Mouse (Mus musculus): ENCODE measurements around the gene Gm13420.
"Not testable (repeated sequence)": the region's sequence is repeated elsewhere in the genome, so short reads cannot be mapped to it uniquely, and the experiment has no call there.

The Gm13420 gene

GRCm38 (mm10) chr2:29738799-29739198, 12.7 kb downstream of the Gm13420 start:
- DNase-seq (ENCODE audit: low spot score in 2 of 2) = no peak

DNA sequence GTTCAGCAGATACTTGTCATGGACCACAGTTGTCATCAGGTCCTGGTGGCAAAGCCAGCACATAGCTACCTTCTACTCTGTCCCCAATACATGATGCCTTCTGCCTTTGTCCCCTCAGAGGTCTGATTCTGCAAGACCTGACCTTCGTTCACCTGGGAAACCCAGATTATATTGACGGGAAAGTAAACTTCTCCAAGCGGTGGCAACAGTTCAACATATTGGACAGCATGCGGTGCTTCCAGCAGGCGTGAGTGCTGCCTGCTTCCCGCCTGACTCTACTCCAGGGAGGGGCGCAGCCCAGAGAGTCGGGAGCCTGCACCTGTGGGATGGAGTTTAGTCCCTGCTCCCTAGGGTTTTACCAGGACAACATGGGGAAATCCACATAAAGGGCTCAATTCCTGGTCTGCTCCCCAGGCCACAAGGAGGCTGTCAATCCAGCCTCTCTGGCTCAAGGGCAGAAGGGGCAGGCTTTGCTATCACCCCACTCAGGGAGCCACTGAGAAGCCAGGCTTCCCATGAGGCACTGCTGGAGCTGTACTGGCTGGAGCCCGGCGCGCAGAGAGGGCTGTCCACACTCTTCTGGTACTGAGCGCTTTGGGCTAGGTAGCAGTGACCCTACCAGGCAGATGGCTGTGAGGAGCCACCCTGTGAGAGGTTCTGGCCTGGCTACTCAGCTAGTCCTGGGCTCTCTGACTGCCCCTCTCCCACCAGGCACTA, 14.1 kb downstream of the Gm13420 start:
- DNase-seq (ENCODE audit: low spot score in 2 of 2) = no peak

GRCm38 (mm10) chr2:29735708-29736107, 15.8 kb downstream of the Gm13420 start:
- no peak for DNase-seq (ENCODE audit: low spot score in 2 of 2)

DNA sequence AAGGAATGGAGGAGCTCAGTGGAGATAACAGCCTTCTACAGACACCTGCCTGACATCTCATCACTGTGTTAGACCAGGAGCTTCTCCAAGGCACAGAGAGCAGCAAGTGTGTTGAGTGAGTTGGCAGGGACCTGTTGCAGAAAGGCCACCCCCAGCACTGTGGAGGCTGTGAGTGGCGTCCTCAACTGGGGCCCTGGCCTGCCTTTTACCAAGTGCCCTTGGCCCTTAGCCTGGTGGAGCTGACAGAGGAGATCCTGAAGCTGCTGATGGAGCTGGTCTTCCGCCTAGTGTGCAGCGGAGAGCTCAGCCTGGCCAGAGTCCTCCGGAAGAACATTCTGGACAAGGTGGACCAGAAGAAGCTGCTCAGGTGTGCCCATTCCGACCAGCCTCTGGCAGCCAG, 18.1 kb downstream of the Gm13420 start:
- no peak for DNase-seq (ENCODE audit: low spot score in 2 of 2)

DNA sequence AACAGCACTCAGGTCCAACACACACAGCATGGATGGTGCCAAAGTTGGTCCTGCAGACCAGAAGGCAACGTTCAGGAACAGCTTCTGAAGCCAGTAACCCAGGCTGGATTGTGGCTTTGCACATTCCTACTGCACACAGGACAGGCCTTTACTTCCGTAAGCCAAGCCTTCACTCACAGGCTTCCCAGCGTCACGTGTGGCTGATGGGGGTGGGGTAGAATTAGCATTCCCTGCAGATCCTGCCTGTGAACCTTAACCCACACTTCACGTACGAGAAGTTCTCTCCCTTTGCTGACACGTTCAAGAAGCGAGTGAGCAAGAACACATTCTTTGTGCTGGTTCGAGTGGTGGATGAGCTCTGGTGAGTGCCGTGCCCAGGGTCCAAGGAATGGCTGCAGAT, 18.9 kb downstream of the Gm13420 start:
- no peak for DNase-seq (ENCODE audit: low spot score in 2 of 2)

DNA sequence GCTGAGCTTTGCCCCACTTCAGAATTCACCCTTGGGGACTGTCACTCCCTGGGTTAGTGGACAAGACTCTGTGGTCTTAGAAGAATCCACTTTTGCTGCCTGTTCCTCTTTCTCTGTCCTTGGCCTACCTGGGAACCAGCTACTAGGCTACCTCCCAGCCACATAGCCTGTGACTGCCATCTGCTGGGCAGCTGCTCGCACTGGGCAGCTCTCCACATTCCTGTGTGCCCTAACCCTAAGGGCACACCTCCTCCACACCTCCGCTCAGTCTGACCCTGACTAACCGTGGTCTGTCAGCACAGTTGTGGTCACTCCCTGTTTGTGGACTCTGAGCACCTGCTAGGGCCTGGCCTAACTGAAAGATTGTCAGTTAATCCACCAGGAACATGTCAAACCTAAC, 19.9 kb downstream of the Gm13420 start:
- no peak for DNase-seq (ENCODE audit: low spot score in 2 of 2)

GRCm38 (mm10) chr2:29729500-29729899, 22.0 kb downstream of the Gm13420 start:
- no peak for DNase-seq (ENCODE audit: low spot score in 2 of 2)

GRCm38 (mm10) chr2:29724664-29725365, 26.7 kb downstream of the Gm13420 start:
- DNase-seq (ENCODE audit: low spot score in 2 of 2) = no peak

DNA sequence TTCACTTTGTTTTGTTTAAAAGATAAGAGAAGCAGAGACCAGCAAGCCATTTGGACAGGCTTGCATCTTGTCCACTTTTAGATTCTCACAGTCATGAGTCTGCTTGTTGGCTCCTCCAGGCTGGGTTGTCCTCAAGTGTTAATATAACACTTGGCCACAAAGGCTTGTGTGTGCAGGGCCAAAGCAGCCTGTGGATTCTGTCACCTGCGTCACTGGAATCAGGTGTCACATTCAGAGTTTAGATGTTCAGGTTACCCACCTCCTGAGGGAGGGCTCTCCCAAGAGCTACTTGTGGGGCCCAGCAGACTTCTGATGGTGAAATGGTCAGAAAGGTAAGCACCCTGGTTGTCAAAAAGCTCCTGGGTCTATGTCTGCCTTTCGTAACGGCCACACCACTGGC, 28.4 kb downstream of the Gm13420 start:
- no peak for DNase-seq (ENCODE audit: low spot score in 2 of 2)

DNA sequence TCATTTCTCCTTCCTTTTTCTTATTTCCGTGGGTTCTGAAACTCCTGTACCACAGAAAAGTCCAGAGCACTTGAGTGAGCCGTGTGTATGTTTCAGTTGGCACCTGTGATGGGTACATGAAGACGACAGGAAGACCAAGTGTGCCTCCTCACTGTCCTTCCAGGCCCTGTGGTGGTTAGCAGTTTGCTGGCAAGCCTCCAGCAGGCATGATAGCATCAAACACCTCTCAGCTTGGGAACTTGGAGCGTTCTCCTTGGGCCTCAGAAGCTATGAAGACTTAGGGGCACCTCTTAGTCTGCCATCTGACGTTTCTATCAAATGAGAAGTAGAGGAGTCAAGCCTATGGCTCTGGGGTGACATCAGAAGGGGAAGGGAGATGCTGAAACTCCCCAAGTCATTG, 32.9 kb downstream of the Gm13420 start:
- no peak for DNase-seq (ENCODE audit: low spot score in 2 of 2)

- DNase-seq (ENCODE audit: low spot score in 2 of 2) = no peak
Observed at GRCm38 (mm10) chr2:29716691-29717090, 34.8 kb downstream of the Gm13420 start.

- DNase-seq (ENCODE audit: low spot score in 2 of 2) = no peak
Observed at GRCm38 (mm10) chr2:29716143-29716542, 35.3 kb downstream of the Gm13420 start.

DNA sequence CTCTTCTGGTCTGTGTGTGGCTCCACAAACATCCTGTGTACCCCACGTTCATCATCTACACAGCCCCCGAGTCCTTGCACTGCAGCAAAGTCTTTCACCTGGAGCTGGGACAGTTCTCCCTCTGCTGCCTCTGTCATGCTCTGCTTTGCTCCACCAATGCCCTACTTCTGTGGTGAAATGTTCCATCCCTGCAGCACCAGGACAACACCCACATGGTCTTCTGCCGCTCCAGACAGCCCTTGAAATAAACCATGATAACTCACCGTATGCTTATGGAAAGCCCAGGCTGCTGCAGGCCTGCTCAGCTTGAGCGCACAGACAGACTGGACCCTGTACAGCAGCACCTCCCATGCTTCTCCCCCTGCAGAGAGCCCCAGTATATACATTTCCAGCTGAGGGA, 37.4 kb downstream of the Gm13420 start:
- no peak for DNase-seq (ENCODE audit: low spot score in 2 of 2)

DNA sequence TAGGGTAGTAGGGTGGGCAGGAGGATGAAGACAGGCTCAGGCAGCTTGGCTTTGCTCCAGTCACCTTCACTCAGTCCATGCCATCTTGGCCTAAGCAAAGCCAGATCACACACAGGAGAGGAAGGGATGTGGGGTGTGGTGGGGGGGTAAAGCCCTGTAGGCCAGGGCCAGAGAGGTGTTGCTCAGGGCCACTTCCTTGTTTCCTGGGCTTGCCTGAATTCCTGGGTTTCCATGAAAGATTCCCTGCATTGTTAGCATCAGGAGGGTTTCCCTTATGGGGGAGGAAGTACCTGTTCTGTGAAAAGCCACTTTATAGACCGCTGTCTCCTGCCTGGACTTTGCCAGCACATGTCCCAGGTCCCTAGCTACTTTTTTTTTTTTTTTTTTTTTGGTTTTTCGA, 38.0 kb downstream of the Gm13420 start:
- no peak for DNase-seq (ENCODE audit: low spot score in 2 of 2)

DNA sequence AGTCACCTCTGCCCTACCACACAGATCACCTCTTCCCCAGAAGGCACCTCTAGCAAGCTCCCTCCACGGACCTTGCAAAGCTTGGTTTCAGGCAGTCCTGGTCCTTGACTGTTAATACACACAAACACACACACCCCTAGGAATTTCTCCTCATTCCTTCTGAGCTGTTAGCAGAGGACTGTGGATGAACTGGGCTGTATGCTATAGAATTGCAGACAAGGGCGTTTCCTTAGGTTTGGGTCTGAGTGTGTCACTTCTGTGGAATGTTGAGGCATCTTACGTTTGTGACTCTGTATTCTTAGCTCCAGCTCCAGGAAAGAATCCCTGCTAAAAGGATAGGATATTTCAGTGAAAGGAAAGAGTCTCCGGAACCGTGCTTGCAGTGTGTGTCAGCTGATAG, 39.6 kb downstream of the Gm13420 start:
- no peak for DNase-seq (ENCODE audit: low spot score in 2 of 2)

- DNase-seq (ENCODE audit: low spot score in 2 of 2) = no peak
Observed at GRCm38 (mm10) chr2:29711038-29711437, 40.4 kb downstream of the Gm13420 start.

- DNase-seq (ENCODE audit: low spot score in 2 of 2) = not testable (repeated sequence)
Observed at GRCm38 (mm10) chr2:29708209-29708608, 43.3 kb downstream of the Gm13420 start.

- DNase-seq (ENCODE audit: low spot score in 2 of 2) = peak in 1 of 2 experiments; percentile 36
Observed at GRCm38 (mm10) chr2:29707731-29708130, 43.8 kb downstream of the Gm13420 start.

DNA sequence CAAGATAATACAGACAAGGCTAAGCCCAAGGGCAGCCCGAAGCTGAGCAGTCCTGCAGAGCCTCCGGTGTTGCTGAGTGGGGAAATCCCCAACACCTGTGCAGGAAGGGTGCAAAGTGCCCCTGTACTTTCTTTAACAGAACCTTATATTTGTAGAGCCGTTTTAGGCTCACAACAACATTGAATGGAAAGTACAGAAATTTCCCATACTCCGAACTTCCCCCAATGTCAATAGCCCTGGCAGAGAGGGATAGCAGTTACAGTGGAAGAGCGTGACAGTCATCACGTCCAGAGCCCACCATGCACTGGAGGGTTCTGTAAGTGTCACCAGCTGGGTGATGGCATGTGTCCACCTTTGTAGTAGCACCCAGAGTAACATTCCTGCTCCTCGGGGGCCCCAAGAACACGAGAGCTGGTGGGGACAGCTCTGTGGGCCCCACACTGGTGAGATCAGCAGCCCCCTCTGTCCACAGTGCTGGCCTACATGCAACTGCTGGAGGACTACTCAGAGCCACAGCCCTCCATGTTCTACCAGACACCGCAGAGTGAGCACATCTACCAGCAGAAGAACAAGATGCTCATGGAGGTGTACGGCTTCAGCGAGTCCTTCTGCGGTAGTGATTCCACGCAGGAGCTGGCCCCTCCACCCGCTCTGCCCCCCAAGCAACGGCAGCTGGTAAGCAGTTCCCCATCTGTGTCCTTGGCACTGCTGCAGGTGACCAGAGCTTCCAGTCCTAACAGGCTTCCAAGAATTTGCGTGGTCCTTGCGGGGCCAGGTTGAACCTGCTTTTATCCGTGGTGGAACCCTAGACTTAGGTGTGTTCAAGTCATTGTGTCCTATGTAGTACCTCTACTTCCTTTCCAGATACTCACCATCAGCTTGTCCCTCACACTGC, 44.5 kb downstream of the Gm13420 start:
- DNase-seq (ENCODE audit: low spot score in 2 of 2) = no peak

- DNase-seq (ENCODE audit: low spot score in 2 of 2) = no peak
Observed at GRCm38 (mm10) chr2:29705493-29705892, 46.0 kb downstream of the Gm13420 start.

- no peak for DNase-seq (ENCODE audit: low spot score in 2 of 2)
Observed at GRCm38 (mm10) chr2:29703104-29704081, 48.1 kb downstream of the Gm13420 start.

Measured in frontal cortex, postnatal 10 days (tissue).